Mouse (Mus musculus) 3134 (cell line): ENCODE data around the gene Rrbp1.

Experiments used
- DNase-seq: peaks from one replicate; pipeline ENCODE4 v3.0.0-alpha.2; 2011; ENCODE audit warnings: low spot score; ENCODE audit not compliant: insufficient read length; ENCODE audit errors: extremely low read depth

Gene Rrbp1

GRCm38 (mm10) chr2:143955746-143956145, 55.3 kb downstream of the Rrbp1 start:
- no peak for DNase-seq

DNA sequence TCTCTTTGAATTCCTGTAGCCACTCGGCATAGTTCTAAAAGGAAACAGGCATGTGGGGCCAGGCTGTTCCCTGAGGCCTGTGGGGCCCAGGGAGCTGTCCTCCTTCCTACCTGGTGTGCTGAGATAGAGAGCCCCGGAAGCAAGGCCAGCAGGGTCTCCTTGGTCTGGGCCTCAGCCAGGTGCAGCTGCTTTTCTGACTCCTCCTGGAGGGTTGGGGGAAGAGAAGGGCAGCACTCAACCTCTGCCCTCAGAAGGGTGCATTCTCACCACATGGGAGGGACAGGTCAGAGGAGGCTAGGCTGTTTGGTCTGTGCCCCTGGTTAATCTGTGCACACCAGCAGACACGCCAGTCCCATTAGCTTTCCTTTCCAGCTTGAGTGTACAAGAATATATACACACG, 56.1 kb downstream of the Rrbp1 start:
- DNase-seq: no peak

- no peak for DNase-seq
Measured at GRCm38 (mm10) chr2:143953944-143954343, 57.1 kb downstream of the Rrbp1 start.

DNA sequence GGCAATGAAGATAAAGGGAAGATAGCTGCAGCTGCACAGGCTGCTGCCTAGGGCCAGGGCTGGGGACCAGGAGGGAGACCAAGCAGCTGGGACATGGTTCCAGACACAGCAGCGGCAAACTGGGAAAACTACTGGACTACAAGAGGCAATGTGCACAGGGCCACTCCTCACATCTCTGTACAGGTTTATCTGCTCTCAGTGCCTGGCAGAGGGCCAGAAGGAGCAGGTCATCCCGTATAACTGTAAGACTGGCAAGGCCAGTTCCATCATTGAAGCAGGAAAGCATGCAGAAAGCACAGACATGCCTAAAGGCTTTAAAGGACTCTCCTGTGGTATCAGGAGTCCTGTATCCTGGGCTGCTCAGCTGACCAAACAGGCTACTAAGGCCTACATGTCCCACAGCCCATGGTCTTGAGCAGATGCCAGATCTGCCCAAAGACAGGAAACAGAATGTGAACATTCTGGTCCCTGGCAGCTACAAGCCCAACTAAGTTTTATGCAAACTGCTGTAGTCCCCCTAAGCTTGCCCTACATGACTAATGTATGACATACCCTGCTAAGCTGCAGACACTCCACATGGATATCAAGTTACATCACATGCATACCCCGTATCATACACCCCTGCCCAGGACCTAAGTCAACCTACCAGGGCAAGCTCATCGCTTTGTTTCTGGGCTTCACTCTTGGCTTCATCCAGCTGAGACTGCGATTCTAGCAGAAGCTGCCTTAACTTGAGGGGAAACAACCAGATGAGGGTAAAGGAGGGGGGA, 59.3 kb downstream of the Rrbp1 start:
- DNase-seq: no peak

DNA sequence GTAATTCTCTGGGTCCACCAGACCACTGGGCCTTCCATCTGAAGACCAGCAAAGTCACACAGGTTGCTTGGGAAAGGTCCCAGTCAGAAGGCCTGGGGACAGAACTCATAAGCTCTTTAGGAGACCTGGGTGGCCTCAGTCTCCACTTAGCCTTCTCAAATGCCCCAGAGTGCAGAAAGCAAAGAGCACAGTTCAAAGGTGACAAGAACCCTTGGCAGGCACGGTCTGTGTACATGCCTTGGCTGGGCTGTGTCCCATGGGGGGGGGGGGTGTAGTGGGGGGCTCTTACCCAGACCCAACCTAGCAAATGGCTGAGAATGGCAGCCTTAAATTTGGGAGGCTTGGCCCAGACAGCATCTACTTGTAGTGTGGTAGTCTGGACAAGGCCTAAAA, 60.0 kb downstream of the Rrbp1 start:
- no peak for DNase-seq

DNA sequence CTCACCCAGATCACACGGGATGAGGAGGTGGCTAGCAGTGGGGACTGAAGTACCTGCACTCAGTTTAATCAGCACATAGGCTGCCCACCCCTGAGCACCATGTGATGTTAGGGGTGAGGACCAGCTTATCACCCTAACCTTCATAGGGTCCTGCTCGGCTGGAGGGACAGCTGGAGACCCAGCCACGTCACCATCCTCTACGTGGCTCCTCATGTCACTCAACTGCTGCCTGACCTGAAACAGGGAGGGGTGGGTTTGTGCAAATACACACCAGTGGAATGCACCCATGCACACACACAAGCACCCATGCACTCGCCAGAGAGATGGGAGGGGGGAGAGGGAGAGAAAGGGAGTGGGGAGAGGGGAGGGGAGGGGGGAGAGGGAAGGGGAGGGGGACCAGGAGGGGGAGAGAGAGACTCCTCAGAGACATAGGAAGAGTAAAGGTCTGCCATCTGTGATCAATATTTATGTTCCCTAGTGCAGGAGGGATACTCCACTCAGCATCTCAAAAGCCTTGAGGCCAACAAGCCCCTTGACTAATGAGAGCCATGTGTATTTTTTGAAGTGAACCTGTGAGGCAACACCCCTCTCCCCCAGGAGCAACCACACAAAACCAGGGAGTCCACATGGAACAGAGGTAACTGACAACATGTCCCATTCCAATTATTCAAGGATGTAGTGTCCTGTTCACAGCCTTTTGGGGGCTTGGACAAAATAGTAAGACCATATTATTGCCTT, 60.6 kb downstream of the Rrbp1 start:
- DNase-seq: no peak

- no peak for DNase-seq
Measured at GRCm38 (mm10) chr2:143949217-143949616, 61.8 kb downstream of the Rrbp1 start.

GRCm38 (mm10) chr2:143948416-143948815, 62.6 kb downstream of the Rrbp1 start:
- DNase-seq: no peak

DNA sequence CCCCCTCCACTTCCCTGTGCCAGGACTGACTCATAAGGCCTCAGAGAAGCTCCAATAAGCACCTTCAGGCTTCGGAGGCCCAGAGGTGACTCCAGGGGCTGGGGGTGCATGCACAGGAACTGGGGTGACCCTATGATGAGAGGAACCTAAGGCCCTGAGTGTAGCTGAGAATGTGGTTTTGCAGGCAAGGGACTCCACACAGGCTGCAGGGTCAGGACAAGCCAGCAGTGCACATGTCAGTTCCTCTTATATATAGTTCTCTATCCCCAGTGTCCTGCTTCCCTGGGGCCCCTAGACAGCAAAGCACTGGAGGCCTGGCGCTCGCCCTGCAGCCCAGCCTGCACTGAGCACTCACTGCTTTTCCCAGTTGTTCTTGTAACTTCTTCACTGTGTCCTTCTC, 63.1 kb downstream of the Rrbp1 start:
- DNase-seq: no peak

- no peak for DNase-seq
Measured at GRCm38 (mm10) chr2:143946399-143946798, 64.7 kb downstream of the Rrbp1 start.

- DNase-seq: no peak
Measured at GRCm38 (mm10) chr2:143945466-143946075, 65.5 kb downstream of the Rrbp1 start.

- DNase-seq: no peak
Measured at GRCm38 (mm10) chr2:143944796-143945195, 66.3 kb downstream of the Rrbp1 start.

DNA sequence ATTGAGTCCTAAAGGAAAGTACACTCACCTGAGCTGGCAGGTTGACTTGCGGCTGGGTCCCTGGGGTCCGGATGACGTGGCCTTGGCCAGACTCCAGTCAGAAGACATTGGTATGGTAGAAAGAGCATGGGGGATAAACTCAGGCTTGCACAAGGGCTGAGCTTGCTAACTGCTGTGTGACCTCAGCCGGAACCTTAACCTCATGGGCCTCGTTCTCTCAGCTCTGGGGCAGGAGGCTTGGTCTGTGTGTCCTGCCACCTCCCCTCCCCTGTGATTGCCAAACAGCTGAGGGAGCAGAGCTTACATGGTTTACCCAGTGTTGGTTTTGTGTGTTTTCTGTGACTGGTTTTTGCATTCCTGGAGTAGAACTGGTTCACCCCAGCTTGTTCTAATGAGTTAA, 70.7 kb downstream of the Rrbp1 start:
- DNase-seq: no peak

- DNase-seq: no peak
Measured at GRCm38 (mm10) chr2:143937861-143938260, 73.2 kb downstream of the Rrbp1 start.

- DNase-seq: no peak
Measured at GRCm38 (mm10) chr2:143934439-143934838, 76.6 kb downstream of the Rrbp1 start.

- no peak for DNase-seq
Measured at GRCm38 (mm10) chr2:143933516-143933915, 77.5 kb downstream of the Rrbp1 start.

- DNase-seq: no peak
Measured at GRCm38 (mm10) chr2:143932340-143932873, 78.7 kb downstream of the Rrbp1 start.

DNA sequence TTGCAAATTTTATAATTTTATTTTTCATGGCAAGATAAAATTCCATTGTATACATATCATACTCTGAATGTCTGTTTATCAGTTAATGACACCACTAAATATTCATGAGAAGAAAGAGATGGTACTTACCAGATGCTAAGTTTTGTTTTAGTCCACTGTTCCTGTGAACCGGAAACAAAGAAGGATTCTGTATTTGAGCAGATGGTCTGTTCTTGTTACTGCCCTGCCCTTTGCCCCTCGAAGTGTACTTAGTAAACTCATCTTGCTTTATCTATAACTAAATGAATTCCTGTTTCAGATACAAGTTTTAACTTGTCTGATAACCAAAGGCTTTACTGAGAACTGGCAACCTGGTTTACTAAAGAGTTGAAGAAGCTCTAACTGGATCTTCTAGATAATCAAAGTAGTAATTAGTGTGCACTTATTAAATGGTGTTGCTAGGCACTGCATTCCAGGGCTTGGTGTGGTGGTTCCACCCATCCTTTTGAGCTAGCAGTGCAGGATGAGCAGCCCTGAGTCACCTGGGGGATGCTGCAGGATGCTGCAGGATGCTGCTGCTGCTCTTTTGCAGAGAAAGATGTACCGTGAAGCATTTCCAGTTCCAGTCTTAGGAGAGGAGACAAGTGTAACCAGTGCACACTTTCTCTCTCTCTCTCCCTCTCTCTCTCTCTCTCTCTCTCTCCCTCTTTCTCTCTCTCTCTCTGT, 81.3 kb downstream of the Rrbp1 start:
- DNase-seq: no peak

- DNase-seq: no peak
Measured at GRCm38 (mm10) chr2:143925826-143926225, 85.2 kb downstream of the Rrbp1 start.

GRCm38 (mm10) chr2:143924085-143924484, 87.0 kb downstream of the Rrbp1 start:
- DNase-seq: no peak
